Mouse (Mus musculus) embryonic facial prominence, embryonic 11.5 days (tissue): ENCODE results near the gene Armt1. TPM values are rescaled to one million over a fixed set of nuclear protein-coding genes. Genes with fewer than 3 reads are reported as not detected.

ENCODE experiments used
- polyA plus RNA-seq: library from polyadenylated mRNA; unstranded; fragments of >200 nt; fragmentation: Nextera tagmentation; extraction: Ambion mirVana; gene quantifications from 2 replicates; pipeline ENCODE4 v1.2.1, GENCODE M21; 2014

Armt1 gene
- polyA plus RNA-seq, 1 experiment from 2014 or later: 29.3 TPM

Other genes starting within 250 kb of the Armt1 start
- gene Akap12, start 166.1 kb upstream of the Armt1 start, polyA plus RNA-seq: 24.4 and 27.9 TPM in 2 replicates
- 20.3 and 23.3 TPM in 2 replicates for gene Zbtb2, start 44.4 kb upstream of the Armt1 start, polyA plus RNA-seq
- 52.7 and 53.0 TPM in 2 replicates for gene Rmnd1, start 79 bp upstream of the Armt1 start, polyA plus RNA-seq
- 0.06 and 0.15 TPM in 2 replicates for gene Ccdc170, start 50.0 kb downstream of the Armt1 start, polyA plus RNA-seq
- 0.10 TPM in 1 of 2 replicates, not detected in the other for gene Esr1, start 179.1 kb downstream of the Armt1 start, polyA plus RNA-seq